ENCODE assay signal across 17 mouse cellular contexts in genomic region chr1:192861305-192861960, GRCm38 (mm10). TPM values are rescaled to one million over a fixed set of nuclear protein-coding genes. Genes with fewer than 3 reads are reported as not detected.
A peak's percentile ranks its signal among the peaks of the same experiment; 100 is the strongest.
DNase-seq lines count a peak whose midpoint lies in the region; ATAC-seq and TF ChIP-seq lines count a peak whose summit lies in the region.
"Had no signal": no experiment of that assay in that cellular context is flagged by ENCODE, and none has a peak within 500 bp of the region (broad histone marks: within the 10 kb centered on the region; RNA-seq: fewer than 3 reads in every experiment).

No protein-coding gene starts in this region.

- TF ChIP-seq POLR2A in heart, adult 2 months (IDR thresholded peaks at IDR 0.05; ENCODE audit: insufficient read depth, low read depth, low read length), result no peak

- DNase-seq in kidney, postnatal 14 days, result no peak
- DNase-seq in embryo, embryonic 9.5 days (ENCODE audit: extremely low spot score), result peak; percentile 15
- no peak for DNase-seq in heart, adult 2 months
- DNase-seq in retina, postnatal 1 day, result no peak
- DNase-seq: adrenal gland, adult 2 months; lung, adult 2 months; right cerebral cortex, postnatal 25 days; thymus, postnatal 25 days had no signal

- no peaks in the 10 kb centered on the region for H3K79me2 ChIP-seq in heart, adult 2 months (replicated peaks; ENCODE audit: control insufficient read depth, insufficient read depth, low read length)

- TF ChIP-seq CTCF in heart, adult 2 months (IDR thresholded peaks at IDR 0.05), result no peak

- peaks cover 15% of the 10 kb centered on the region for H3K27me3 ChIP-seq in kidney, embryonic 15.5 days
- H3K27me3 ChIP-seq in embryonic facial prominence, embryonic 15.5 days, result 0 out of 2 replicates have a peak, but pooled peaks cover 5% of the 10 kb centered on the region
- peaks cover 19% of the 10 kb centered on the region for H3K27me3 ChIP-seq in neural tube, embryonic 13.5 days
- no peaks in the 10 kb centered on the region for H3K27me3 ChIP-seq in heart, adult 2 months (ENCODE audit: control insufficient read depth, insufficient read depth, low read length)

- WGBS in kidney, embryonic 15.5 days, result 39% methylated on average over 5 of the region's 5 CpGs
- WGBS in embryonic facial prominence, embryonic 15.5 days, result 42% methylated on average over 5 of the region's 5 CpGs
- 46% methylated on average over 5 of the region's 5 CpGs for WGBS in neural tube, embryonic 13.5 days
- WGBS in heart, adult 2 months, result 81% methylated on average over 5 of the region's 5 CpGs

- H3K27ac ChIP-seq in kidney, embryonic 15.5 days, result peak overlapping the region; percentile 29; the same call in 1 of the 2 replicates
- peak overlapping the region; percentile 53 for H3K27ac ChIP-seq in embryonic facial prominence, embryonic 15.5 days (replicated peaks)
- peak overlapping the region; percentile 70 for H3K27ac ChIP-seq in neural tube, embryonic 13.5 days (replicated peaks)
- H3K27ac ChIP-seq in heart, adult 2 months, result no peak overlapping the region
- H3K27ac ChIP-seq: heart, embryonic 10.5 days; neural tube, embryonic 12.5 days had no signal

- TF ChIP-seq EP300 in heart, adult 2 months (IDR thresholded peaks at IDR 0.05; ENCODE audit: insufficient read depth, low read depth, low read length), result no peak

- H3K9me3 ChIP-seq in kidney, embryonic 15.5 days (replicated peaks), result no peaks in the 10 kb centered on the region
- H3K9me3 ChIP-seq in embryonic facial prominence, embryonic 15.5 days (replicated peaks), result no peaks in the 10 kb centered on the region
- no peaks in the 10 kb centered on the region for H3K9me3 ChIP-seq in neural tube, embryonic 13.5 days
- H3K9me3 ChIP-seq: heart, embryonic 10.5 days; neural tube, embryonic 12.5 days had no signal

- intact Hi-C loops in heart, adult 2 months (cut with DNase I), result no loop called here

- H3K9ac ChIP-seq in kidney, embryonic 15.5 days, result no peak overlapping the region
- no peak overlapping the region for H3K9ac ChIP-seq in embryonic facial prominence, embryonic 15.5 days
- H3K9ac ChIP-seq in neural tube, embryonic 13.5 days, result peak overlapping the region; percentile 18; the same call in 1 of the 2 replicates
- H3K9ac ChIP-seq in heart, adult 2 months (ENCODE audit: low read depth, low read length), result no peak overlapping the region
- H3K9ac ChIP-seq: neural tube, embryonic 12.5 days had no signal

- H3K4me2 ChIP-seq in kidney, embryonic 15.5 days, result no peak overlapping the region
- no peak overlapping the region for H3K4me2 ChIP-seq in embryonic facial prominence, embryonic 15.5 days (replicated peaks)
- no peak overlapping the region for H3K4me2 ChIP-seq in neural tube, embryonic 13.5 days
- H3K4me2 ChIP-seq: neural tube, embryonic 12.5 days had no signal

- no peaks in the 10 kb centered on the region for H3K36me3 ChIP-seq in kidney, embryonic 15.5 days
- H3K36me3 ChIP-seq in embryonic facial prominence, embryonic 15.5 days, result no peaks in the 10 kb centered on the region
- no peaks in the 10 kb centered on the region for H3K36me3 ChIP-seq in neural tube, embryonic 13.5 days
- H3K36me3 ChIP-seq in heart, adult 2 months (ENCODE audit: control insufficient read depth, insufficient read depth, low read length), result no peaks in the 10 kb centered on the region
- H3K36me3 ChIP-seq: heart, embryonic 10.5 days; neural tube, embryonic 12.5 days had no signal

- peaks cover 21% of the 10 kb centered on the region for H3K4me1 ChIP-seq in kidney, embryonic 15.5 days
- peaks cover 40% of the 10 kb centered on the region for H3K4me1 ChIP-seq in embryonic facial prominence, embryonic 15.5 days
- H3K4me1 ChIP-seq in neural tube, embryonic 13.5 days (replicated peaks), result peaks cover 36% of the 10 kb centered on the region
- no peaks in the 10 kb centered on the region for H3K4me1 ChIP-seq in heart, adult 2 months (ENCODE audit: control insufficient read depth, insufficient read depth, low read length)

- ATAC-seq in kidney, embryonic 15.5 days (replicated peaks; ENCODE audit: low FRiP score), result peak; percentile 62
- ATAC-seq in embryonic facial prominence, embryonic 15.5 days (ENCODE audit: insufficient number of reproducible peaks, low FRiP score, low TSS enrichment, low read depth), result no peak
- peak; percentile 77 for ATAC-seq in neural tube, embryonic 13.5 days (ENCODE audit: low read depth)
- ATAC-seq: hindbrain, embryonic 16.5 days had no signal

- H3K4me3 ChIP-seq in kidney, embryonic 15.5 days (replicated peaks), result no peak overlapping the region
- no peak overlapping the region for H3K4me3 ChIP-seq in embryonic facial prominence, embryonic 15.5 days (replicated peaks)
- no peak overlapping the region for H3K4me3 ChIP-seq in neural tube, embryonic 13.5 days
- no peak overlapping the region for H3K4me3 ChIP-seq in heart, adult 2 months
- H3K4me3 ChIP-seq: heart, embryonic 10.5 days; neural tube, embryonic 12.5 days had no signal

RNA-seq across cellular contexts. Expression of gene Sertad4, which starts 5.9 kb away (rescaled TPM):
- polyA plus RNA-seq in kidney, embryonic 15.5 days (2015; fragmentation: Nextera tagmentation; extraction: Ambion mirVana), result 22.9 TPM in 2 replicates
- 58.0 and 63.4 TPM in 2 replicates for polyA plus RNA-seq in embryonic facial prominence, embryonic 15.5 days (2015; fragmentation: Nextera tagmentation; extraction: Ambion mirVana)
- polyA plus RNA-seq in neural tube, embryonic 13.5 days (2015; fragmentation: Nextera tagmentation; extraction: Ambion mirVana), result 27.8 and 30.3 TPM in 2 replicates
- total RNA-seq in heart, adult 2 months (2021), result 1 to 10 TPM; 3.3 to 3.9 TPM
- polyA plus RNA-seq in heart, adult 2 months (2012; rRNA removed), result 4.1 and 7.8 TPM in 2 replicates
- total RNA-seq: CH12.LX; common myeloid progenitor, adult 5-6 weeks; megakaryocyte, adult 5-6 weeks had no signal
